Mouse (Mus musculus) intestine, embryonic 14.5 days (tissue): ENCODE measurements around the gene Ptprs. TPM values are rescaled to one million over a fixed set of nuclear protein-coding genes. Genes with fewer than 3 reads are reported as not detected.
A peak's percentile ranks its signal among the peaks of the same experiment; 100 is the strongest.

Source experiments
- ATAC-seq: fragments of 200-750 bp; cut with Nextera tagmentation; replicated peaks from 2 replicates; pipeline ENCODE4 v1.8.0; 2017; ENCODE audit warnings: low read depth, moderate number of reproducible peaks, moderate TSS enrichment, moderate library complexity; ENCODE audit not compliant: low FRiP score, low TSS enrichment
- DNase-seq: peaks from one replicate; pipeline ENCODE4 v3.0.0-alpha.2; 2018; ENCODE audit warnings: low spot score
- H3K27ac ChIP-seq: fragments of 300-500 bp; sonication (generic); 2 replicates; pipeline ENCODE4 v1.5.1; 2014; ENCODE audit warnings: low read depth, mild to moderate bottlenecking, control low read depth
- H3K27me3 ChIP-seq: fragments of 300-500 bp; sonication (generic); replicated peaks from 2 replicates; pipeline ENCODE4 v1.6.1; 2014; ENCODE audit warnings: low read length, control low read depth; ENCODE audit not compliant: control insufficient read depth, insufficient read depth
- H3K36me3 ChIP-seq: fragments of 300-500 bp; sonication (generic); 2 replicates; pipeline ENCODE4 v1.6.1; 2014; ENCODE audit warnings: low read length, control low read depth; ENCODE audit not compliant: control insufficient read depth, insufficient read depth
- H3K4me1 ChIP-seq: fragments of 300-500 bp; sonication (generic); replicated peaks from 2 replicates; pipeline ENCODE4 v1.6.1; 2014; ENCODE audit warnings: low read length, control low read depth, mixed read lengths; ENCODE audit not compliant: control insufficient read depth, insufficient read depth
- H3K4me2 ChIP-seq: fragments of 300-500 bp; sonication (generic); 2 replicates; pipeline ENCODE4 v1.6.1; 2014; ENCODE audit warnings: low read length
- H3K4me3 ChIP-seq: fragments of 300-500 bp; sonication (generic); 2 replicates; pipeline ENCODE4 v1.5.1; 2014; ENCODE audit warnings: low read depth, low read length, control low read depth, mixed read lengths
- H3K9ac ChIP-seq: fragments of 300-500 bp; sonication (generic); 2 replicates; pipeline ENCODE4 v1.6.1; 2014; ENCODE audit warnings: mild to moderate bottlenecking, low read length
- H3K9me3 ChIP-seq: fragments of 300-500 bp; sonication (generic); 2 replicates; pipeline ENCODE4 v1.6.1; 2016; ENCODE audit warnings: low read length, control low read depth; ENCODE audit not compliant: control insufficient read depth
- WGBS: fragments of 180-500 bp; shearing (Covaris S2); extraction: QIAGEN DNeasy Blood & Tissue Kit; methylation state at CpG from one replicate; pipeline ENCODE4 v1.1.7; 2014; 5-methylcytosine and 5-hydroxymethylcytosine counted together
- polyA plus RNA-seq: library from polyadenylated mRNA; unstranded; fragments of >200 nt; fragmentation: Nextera tagmentation; extraction: Ambion mirVana; gene quantifications from 2 replicates; pipeline ENCODE4 v1.2.1, GENCODE M21; 2014

Ptprs gene
- polyA plus RNA-seq: 94.4 and 99.6 TPM in 2 replicates

GRCm38 (mm10) chr17:56476402-56476752, at the start of gene Ptprs:
Ptprs (minus strand) TSS chr17:56476483.
- H3K27me3 ChIP-seq: peaks cover 33% of the 10 kb centered on the region
- H3K4me3 ChIP-seq: peak within 1 kb of the TSS; percentile 76
- peaks cover 5% of the 10 kb centered on the region; the same call in 1 of the 2 replicates for H3K9me3 ChIP-seq
- no peaks in the 10 kb centered on the region for H3K36me3 ChIP-seq
- WGBS: 0% methylated on average over 27 of the region's 27 CpGs
- peak within 1 kb of the TSS; percentile 77 for H3K27ac ChIP-seq
- peaks cover 34% of the 10 kb centered on the region for H3K4me1 ChIP-seq
- peak; percentile 88 for ATAC-seq
- H3K9ac ChIP-seq: peak within 1 kb of the TSS; percentile 86
- DNase-seq: no peak
- peak within 1 kb of the TSS; percentile 100 for H3K4me2 ChIP-seq

DNA sequence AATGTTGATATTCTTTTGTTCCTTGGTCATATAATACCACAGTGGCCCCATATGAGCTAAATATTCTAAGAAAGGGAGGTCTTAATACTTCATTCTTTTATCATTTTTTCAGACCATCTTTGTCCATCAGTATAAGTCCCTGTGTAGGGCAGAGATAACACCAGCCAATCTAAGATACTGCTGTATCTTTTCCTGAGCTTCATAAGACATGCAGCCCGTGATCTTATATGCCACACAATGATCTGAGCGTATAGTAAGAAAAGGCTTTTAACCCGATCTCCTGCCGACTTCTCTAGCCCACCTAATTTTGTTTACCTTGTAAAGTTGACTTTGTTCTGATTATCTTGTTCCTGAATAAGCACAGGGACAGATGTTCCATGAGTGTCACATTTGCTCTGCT, 48.7 kb upstream of the Ptprs start:
- WGBS: 58% methylated on average over 4 of the region's 4 CpGs
- H3K9me3 ChIP-seq: no peaks in the 10 kb centered on the region
- H3K4me2 ChIP-seq: no peak overlapping the region
- H3K27me3 ChIP-seq: no peaks in the 10 kb centered on the region
- no peaks in the 10 kb centered on the region for H3K36me3 ChIP-seq
- no peak overlapping the region for H3K27ac ChIP-seq
- ATAC-seq (no peak), DNase-seq (no peak)
- H3K4me1 ChIP-seq: no peaks in the 10 kb centered on the region
- H3K4me3 ChIP-seq: no peak overlapping the region
- H3K9ac ChIP-seq: no peak overlapping the region

- Histone ChIP-seq H3K36me3 (no peaks in the 10 kb centered on the region), H3K4me1 (no peaks in the 10 kb centered on the region), H3K4me2 (no peak overlapping the region), H3K27ac (no peak overlapping the region), H3K9ac (no peak overlapping the region), H3K9me3 (no peaks in the 10 kb centered on the region), H3K27me3 (no peaks in the 10 kb centered on the region), H3K4me3 (no peak overlapping the region)
- WGBS: 67% methylated on average over 1 of the region's 1 CpGs
- no peak for ATAC-seq
- peak; percentile 20 for DNase-seq
Observed at GRCm38 (mm10) chr17:56522744-56523143, 46.5 kb upstream of the Ptprs start.

GRCm38 (mm10) chr17:56515690-56516410, 39.6 kb upstream of the Ptprs start:
- H3K36me3 ChIP-seq: no peaks in the 10 kb centered on the region
- 14% methylated on average over 13 of the region's 13 CpGs for WGBS
- H3K27ac ChIP-seq: no peak overlapping the region
- peaks cover 6% of the 10 kb centered on the region; the same call in 1 of the 2 replicates for H3K4me1 ChIP-seq
- H3K4me3 ChIP-seq: no peak overlapping the region
- peaks cover 38% of the 10 kb centered on the region for H3K27me3 ChIP-seq
- peak; percentile 53 for DNase-seq
- H3K4me2 ChIP-seq: peak overlapping the region; percentile 7; the same call in 1 of the 2 replicates
- no peaks in the 10 kb centered on the region for H3K9me3 ChIP-seq
- no peak overlapping the region for H3K9ac ChIP-seq
- ATAC-seq: peak; percentile 56

GRCm38 (mm10) chr17:56514916-56515315, 38.6 kb upstream of the Ptprs start:
- Histone ChIP-seq H3K36me3 (no peaks in the 10 kb centered on the region), H3K4me3 (no peak overlapping the region), H3K27me3 (peaks cover 48% of the 10 kb centered on the region), H3K4me2 (no peak overlapping the region), H3K9ac (no peak overlapping the region), H3K9me3 (no peaks in the 10 kb centered on the region), H3K4me1 (peaks cover 6% of the 10 kb centered on the region; the same call in 1 of the 2 replicates), H3K27ac (no peak overlapping the region)
- DNase-seq (no peak), ATAC-seq (no peak)
- WGBS: 61% methylated on average over 12 of the region's 12 CpGs

- DNase-seq (no peak), ATAC-seq (no peak)
- no peak overlapping the region for H3K9ac ChIP-seq
- H3K27ac ChIP-seq: no peak overlapping the region
- H3K4me1 ChIP-seq: peaks cover 6% of the 10 kb centered on the region; the same call in 1 of the 2 replicates
- no peaks in the 10 kb centered on the region for H3K36me3 ChIP-seq
- no peak overlapping the region for H3K4me2 ChIP-seq
- no peak overlapping the region for H3K4me3 ChIP-seq
- H3K27me3 ChIP-seq: peaks cover 54% of the 10 kb centered on the region
- no peaks in the 10 kb centered on the region for H3K9me3 ChIP-seq
Observed at GRCm38 (mm10) chr17:56514330-56514729, 38.0 kb upstream of the Ptprs start.

GRCm38 (mm10) chr17:56512310-56512709, 36.0 kb upstream of the Ptprs start, which contains the start of gene Znrf4:
Znrf4 (minus strand) TSS chr17:56512431.
- WGBS: 53% methylated on average over 22 of the region's 22 CpGs
- peak within 1 kb of the TSS; percentile 24 for H3K4me3 ChIP-seq
- H3K36me3 ChIP-seq: no peaks in the 10 kb centered on the region
- peaks cover 6% of the 10 kb centered on the region; the same call in 1 of the 2 replicates for H3K4me1 ChIP-seq
- no peak within 1 kb of the TSS for H3K27ac ChIP-seq
- H3K9ac ChIP-seq: 0 out of 2 replicates have a peak within 1 kb of the TSS, but pooled peaks have one; percentile 20
- ATAC-seq (no peak), DNase-seq (no peak)
- H3K27me3 ChIP-seq: peaks cover 65% of the 10 kb centered on the region
- H3K4me2 ChIP-seq: peak within 1 kb of the TSS; percentile 40
- no peaks in the 10 kb centered on the region for H3K9me3 ChIP-seq

DNA sequence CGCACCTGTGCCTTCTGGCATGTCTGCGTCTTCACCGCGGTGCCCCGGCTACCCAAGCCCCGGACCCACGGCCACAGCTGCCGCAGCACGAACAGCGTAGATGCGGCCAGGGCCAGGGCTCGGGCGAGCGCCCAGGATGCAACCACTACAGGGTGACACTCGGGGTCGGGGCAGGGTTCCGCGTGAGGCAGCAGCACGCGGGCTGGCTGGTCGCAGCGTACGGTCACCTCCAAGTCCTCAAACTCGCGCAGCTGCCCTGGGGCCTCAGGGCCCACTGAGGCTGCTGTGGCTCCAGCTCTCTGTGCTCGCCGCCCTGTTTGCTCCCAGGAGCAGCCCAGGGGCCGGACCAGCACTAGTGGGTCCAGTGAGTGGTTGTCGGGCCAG, 35.4 kb upstream of the Ptprs start:
- Histone ChIP-seq H3K9ac (0 out of 2 replicates have a peak overlapping the region, but pooled peaks have one; percentile 20), H3K4me3 (peak overlapping the region; percentile 24), H3K9me3 (no peaks in the 10 kb centered on the region), H3K36me3 (no peaks in the 10 kb centered on the region), H3K4me2 (peak overlapping the region; percentile 40), H3K27ac (no peak overlapping the region), H3K4me1 (peaks cover 9% of the 10 kb centered on the region; the same call in 1 of the 2 replicates), H3K27me3 (peaks cover 65% of the 10 kb centered on the region)
- ATAC-seq: no peak
- 25% methylated on average over 29 of the region's 29 CpGs for WGBS
- no peak for DNase-seq
